ENCODE assay signal across 7 mouse cellular contexts in the genomic region with DNA sequence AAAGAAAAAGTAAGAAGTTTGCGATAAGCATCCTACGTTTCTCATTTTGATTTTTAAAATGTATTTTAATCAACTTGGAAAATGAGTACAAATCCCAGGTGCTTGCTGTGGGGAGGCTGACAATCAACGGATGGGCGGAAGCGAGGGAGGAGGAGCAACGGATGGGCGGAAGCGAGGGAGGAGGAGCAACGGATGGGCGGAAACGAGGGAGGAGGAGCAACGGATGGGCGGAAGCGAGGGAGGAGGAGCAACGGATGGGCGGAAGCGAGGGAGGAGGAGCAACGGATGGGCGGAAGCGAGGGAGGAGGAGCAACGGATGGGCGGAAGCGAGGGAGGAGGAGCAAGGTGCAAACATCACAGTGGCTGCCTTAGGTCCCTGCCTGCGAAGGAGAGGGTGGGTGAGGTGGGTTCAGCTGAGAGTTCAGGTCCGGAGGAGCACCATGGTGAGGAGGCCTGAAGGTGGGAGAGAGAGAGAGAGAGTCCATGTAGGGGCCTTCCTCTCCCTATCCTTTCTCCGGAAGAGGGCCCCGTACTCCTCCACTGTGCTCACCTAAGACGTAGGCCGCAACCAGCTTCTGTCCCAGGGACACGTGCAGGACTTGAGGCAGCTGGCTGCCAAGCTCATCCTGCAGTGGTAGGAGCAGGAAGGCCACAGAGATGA. TPM values are rescaled to one million over a fixed set of nuclear protein-coding genes. Genes with fewer than 3 reads are reported as not detected.
DNase-seq lines count a peak whose midpoint lies in the region; ATAC-seq and TF ChIP-seq lines count a peak whose summit lies in the region.

No protein-coding gene starts in this region.

- peak overlapping the region; percentile 3; the same call in 1 of the 2 replicates for H3K4me2 ChIP-seq in forebrain, embryonic 15.5 days (replicated peaks)
- peak overlapping the region; percentile 58 for H3K4me2 ChIP-seq in liver, embryonic 14.5 days (ENCODE audit: low read depth)

- TF ChIP-seq EP300 in liver, embryonic 14.5 days (IDR thresholded peaks at IDR 0.05; ENCODE audit: low read depth), result no peak

- H3K36me3 ChIP-seq in forebrain, embryonic 15.5 days, result no peaks in the 10 kb centered on the region
- no peaks in the 10 kb centered on the region for H3K36me3 ChIP-seq in liver, embryonic 14.5 days (replicated peaks; ENCODE audit: control insufficient read depth, insufficient read depth, low read depth)
- H3K36me3 ChIP-seq in splenic B cell, adult 2 months (ENCODE audit: control insufficient read depth, insufficient read depth, low read length, poor library complexity, severe bottlenecking), result no peaks in the 10 kb centered on the region

- H3K9ac ChIP-seq in forebrain, embryonic 15.5 days (replicated peaks), result no peak overlapping the region
- 0 out of 2 replicates have a peak overlapping the region, but pooled peaks have one; percentile 5 for H3K9ac ChIP-seq in liver, embryonic 14.5 days (replicated peaks)

- H3K4me3 ChIP-seq in forebrain, embryonic 15.5 days, result 0 out of 2 replicates have a peak overlapping the region, but pooled peaks have one; percentile 8
- H3K4me3 ChIP-seq in liver, embryonic 14.5 days (ENCODE audit: insufficient read depth in 1 of 2, low read depth in 2 of 2, low read length in 2 of 2), result peak overlapping the region; percentile 31 to 37; a peak in 3 of 4 replicates

- no peak for ATAC-seq in forebrain, embryonic 15.5 days (replicated peaks)
- no peak for ATAC-seq in liver, embryonic 14.5 days (ENCODE audit: insufficient read depth)

- TF ChIP-seq CTCF in liver, embryonic 14.5 days (IDR thresholded peaks at IDR 0.05; ENCODE audit: low read depth), result no peak

- peaks cover 21% of the 10 kb centered on the region for H3K4me1 ChIP-seq in forebrain, embryonic 15.5 days
- peaks cover 17 to 32% of the 10 kb centered on the region in 2 experiments for H3K4me1 ChIP-seq in liver, embryonic 14.5 days (replicated peaks; ENCODE audit: control insufficient read depth in 2 of 2, insufficient read depth in 2 of 2, low read length in 1 of 2)

- H3K9me3 ChIP-seq in forebrain, embryonic 15.5 days, result no peaks in the 10 kb centered on the region
- no peaks in the 10 kb centered on the region for H3K9me3 ChIP-seq in liver, embryonic 14.5 days (ENCODE audit: control insufficient read depth, low read length)

- H3K27me3 ChIP-seq in forebrain, embryonic 15.5 days, result no peaks in the 10 kb centered on the region
- H3K27me3 ChIP-seq in liver, embryonic 14.5 days (ENCODE audit: control insufficient read depth, insufficient read depth, low read length), result no peaks in the 10 kb centered on the region
- H3K27me3 ChIP-seq in splenic B cell, adult 2 months (ENCODE audit: control insufficient read depth, insufficient read depth, low read length, poor library complexity, severe bottlenecking), result no peaks in the 10 kb centered on the region

- H3K27ac ChIP-seq in forebrain, embryonic 15.5 days (replicated peaks), result no peak overlapping the region
- H3K27ac ChIP-seq in liver, embryonic 14.5 days, result no peak overlapping the region; the same call in 1 of the 2 replicates

- WGBS in forebrain, embryonic 15.5 days, result 36% methylated on average over 30 of the region's 30 CpGs
- WGBS in liver, embryonic 14.5 days (ENCODE audit: insufficient replicate concordance), result 24% methylated on average over 30 of the region's 30 CpGs

- peak; percentile 31 to 58 for DNase-seq in spleen, adult 18-20 months
- DNase-seq in spleen, adult 12 weeks (ENCODE audit: low spot score), result no peak
- peak in 1 of 3 experiments; percentile 47 for DNase-seq in liver, embryonic 14.5 days (ENCODE audit: low read depth in 3 of 3, low spot score in 3 of 3)
- peak; percentile 89 for DNase-seq in splenic B cell, adult 2 months (ENCODE audit: low read depth, low spot score)
- DNase-seq in layer of hippocampus, postnatal 36 days, result no peak
- no peak for DNase-seq in frontal cortex, adult 2 months (ENCODE audit: extremely low spot score in 1 of 2, low spot score in 1 of 2)

RNA-seq across cellular contexts. Expression of gene Mospd3, which starts 4.1 kb away (rescaled TPM):
- 46.3 and 47.3 TPM in 2 replicates for polyA plus RNA-seq in forebrain, embryonic 15.5 days (2015; fragmentation: Nextera tagmentation; extraction: Ambion mirVana)
- polyA plus RNA-seq in liver, embryonic 14.5 days (2012; rRNA removed), result 34.9 and 45.5 TPM in 2 replicates
- polyA plus RNA-seq in liver, embryonic 14.5 days (2014; fragmentation: Nextera tagmentation; extraction: Ambion mirVana), result 33.8 and 38.4 TPM in 2 replicates
- total RNA-seq in layer of hippocampus, postnatal 36 days (2021), result 10 to 100 TPM; 26.0 to 27.4 TPM
- polyA plus RNA-seq in frontal cortex, adult 2 months (2012; rRNA removed), result 46.1 and 59.6 TPM in 2 replicates

RNA-seq across cellular contexts. Expression of gene Pcolce, which starts 16.9 kb away (rescaled TPM):
- polyA plus RNA-seq in forebrain, embryonic 15.5 days (2015; fragmentation: Nextera tagmentation; extraction: Ambion mirVana), result 9.3 and 9.7 TPM in 2 replicates
- 11.7 and 12.2 TPM in 2 replicates for polyA plus RNA-seq in liver, embryonic 14.5 days (2012; rRNA removed)
- polyA plus RNA-seq in liver, embryonic 14.5 days (2014; fragmentation: Nextera tagmentation; extraction: Ambion mirVana), result 11.6 and 12.8 TPM in 2 replicates
- total RNA-seq in layer of hippocampus, postnatal 36 days (2021), result 1 to 10 TPM; 8.4 to 8.8 TPM
- 14.3 and 17.0 TPM in 2 replicates for polyA plus RNA-seq in frontal cortex, adult 2 months (2012; rRNA removed)

RNA-seq across cellular contexts. Expression of gene Tfr2, which starts 27.1 kb away (rescaled TPM):
- 2.2 and 3.2 TPM in 2 replicates for polyA plus RNA-seq in forebrain, embryonic 15.5 days (2015; fragmentation: Nextera tagmentation; extraction: Ambion mirVana)
- 45.7 and 49.5 TPM in 2 replicates for polyA plus RNA-seq in liver, embryonic 14.5 days (2012; rRNA removed)
- 37.6 and 41.1 TPM in 2 replicates for polyA plus RNA-seq in liver, embryonic 14.5 days (2014; fragmentation: Nextera tagmentation; extraction: Ambion mirVana)
- 10 to 100 TPM; 13.4 to 16.1 TPM for total RNA-seq in layer of hippocampus, postnatal 36 days (2021)
- 14.1 and 14.5 TPM in 2 replicates for polyA plus RNA-seq in frontal cortex, adult 2 months (2012; rRNA removed)

RNA-seq across cellular contexts. Expression of gene Fbxo24, which starts 32.1 kb away (rescaled TPM):
- 0.22 TPM in 1 of 2 replicates, not detected in the other for polyA plus RNA-seq in forebrain, embryonic 15.5 days (2015; fragmentation: Nextera tagmentation; extraction: Ambion mirVana)
- 0.02 and 0.04 TPM in 2 replicates for polyA plus RNA-seq in liver, embryonic 14.5 days (2012; rRNA removed)
- 0.05 TPM in 1 of 2 replicates, not detected in the other for polyA plus RNA-seq in liver, embryonic 14.5 days (2014; fragmentation: Nextera tagmentation; extraction: Ambion mirVana)
- under 1 TPM; 0.18 to 0.77 TPM for total RNA-seq in layer of hippocampus, postnatal 36 days (2021)
- 0.30 and 0.36 TPM in 2 replicates for polyA plus RNA-seq in frontal cortex, adult 2 months (2012; rRNA removed)

RNA-seq across cellular contexts. Expression of gene Lrch4, which starts 32.2 kb away (rescaled TPM):
- 21.4 and 22.1 TPM in 2 replicates for polyA plus RNA-seq in forebrain, embryonic 15.5 days (2015; fragmentation: Nextera tagmentation; extraction: Ambion mirVana)
- 13.9 and 16.1 TPM in 2 replicates for polyA plus RNA-seq in liver, embryonic 14.5 days (2012; rRNA removed)
- polyA plus RNA-seq in liver, embryonic 14.5 days (2014; fragmentation: Nextera tagmentation; extraction: Ambion mirVana), result 21.7 and 23.6 TPM in 2 replicates
- 10 to 100 TPM; 21.8 to 25.3 TPM for total RNA-seq in layer of hippocampus, postnatal 36 days (2021)
- 15.6 and 19.9 TPM in 2 replicates for polyA plus RNA-seq in frontal cortex, adult 2 months (2012; rRNA removed)

Comparison
In these comparisons a context has a peak if more than half of its experiments do, and no peak if none do; other contexts are left out.
1. DNase-seq: peak in spleen, adult 18-20 months (2 of 2) and splenic B cell, adult 2 months (single experiment); none in spleen, adult 12 weeks (single experiment), layer of hippocampus, postnatal 36 days (0 of 2) and frontal cortex, adult 2 months (0 of 2).